Mouse (Mus musculus) G1E (cell line): ENCODE data around the gene Srf.

Experiments used
- CTCF ChIP-seq: IDR thresholded peaks from 2 replicates; pipeline ENCODE4 v1.5.1; 2012; ENCODE audit warnings: low read depth, low read length, inconsistent platforms, mixed read lengths
- GATA1 ChIP-seq: IDR thresholded peaks from 2 replicates; pipeline ENCODE4 v1.6.1; 2012; ENCODE audit warnings: borderline replicate concordance, low read length, inconsistent platforms, mixed read lengths

DNA sequence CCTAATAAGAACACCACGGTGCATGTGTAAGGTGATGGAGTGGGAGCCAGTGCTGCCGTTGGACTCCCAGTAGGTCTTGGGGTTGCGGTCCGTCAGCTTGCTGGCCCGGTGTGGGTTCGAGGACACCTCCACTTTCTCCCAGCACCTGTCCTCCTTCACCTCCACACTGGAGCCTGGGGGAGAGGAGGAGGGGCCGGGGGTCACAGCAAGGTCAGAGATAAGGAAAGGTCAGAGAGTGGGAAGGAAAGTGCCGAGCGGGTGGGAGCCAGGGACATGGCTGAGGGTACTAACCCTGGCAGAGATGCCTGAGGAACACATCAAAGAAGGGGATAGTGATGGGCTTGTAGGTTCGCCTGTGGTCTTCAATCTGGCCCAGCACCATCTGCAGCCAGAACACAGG, 30.9 kb downstream of the Srf start:
- TF ChIP-seq CTCF (no peak), GATA1 (no peak)
